Mouse (Mus musculus) urinary bladder, postnatal 36 days (tissue): ENCODE results near the gene Tmsb4x.

Source experiments
- DNase-seq, 2 experiments: peaks; one replicate each; pipeline ENCODE4 v3.0.0; 2022; ENCODE audit warnings: low spot score in 2 of 2, mixed read lengths in 1 of 2

The Tmsb4x gene

DNA sequence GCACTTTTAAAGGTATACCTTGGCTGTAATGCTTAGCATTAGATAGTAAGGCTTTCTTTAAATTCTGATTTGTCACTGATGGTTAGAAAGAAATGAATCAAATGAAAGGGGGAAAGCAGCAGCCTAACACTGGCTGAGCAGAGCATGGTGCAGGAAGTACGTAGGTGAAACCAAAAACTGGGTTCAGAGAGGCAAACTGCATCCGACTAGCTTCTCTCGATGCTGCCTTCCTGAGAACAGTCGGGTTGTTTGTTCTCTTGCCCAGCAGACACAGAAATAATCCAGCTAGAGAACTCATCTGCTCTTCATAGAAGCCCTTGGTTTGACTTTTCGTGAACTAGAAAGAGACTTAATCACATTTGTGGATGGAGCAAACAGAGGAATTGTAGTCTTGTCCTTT lies 26.7 kb downstream of the Tmsb4x start:
- no peak for DNase-seq

- no peak for DNase-seq
Measured at GRCm38 (mm10) chrX:167179961-167180642, 29.0 kb downstream of the Tmsb4x start.

- DNase-seq, result no peak
Measured at GRCm38 (mm10) chrX:167179549-167179948, 29.6 kb downstream of the Tmsb4x start.

GRCm38 (mm10) chrX:167175319-167175718 lies 33.8 kb downstream of the Tmsb4x start:
- DNase-seq, result no peak

- no peak for DNase-seq
Measured at GRCm38 (mm10) chrX:167174311-167174710, 34.8 kb downstream of the Tmsb4x start.

GRCm38 (mm10) chrX:167172256-167172655 lies 36.9 kb downstream of the Tmsb4x start:
- no peak for DNase-seq

DNA sequence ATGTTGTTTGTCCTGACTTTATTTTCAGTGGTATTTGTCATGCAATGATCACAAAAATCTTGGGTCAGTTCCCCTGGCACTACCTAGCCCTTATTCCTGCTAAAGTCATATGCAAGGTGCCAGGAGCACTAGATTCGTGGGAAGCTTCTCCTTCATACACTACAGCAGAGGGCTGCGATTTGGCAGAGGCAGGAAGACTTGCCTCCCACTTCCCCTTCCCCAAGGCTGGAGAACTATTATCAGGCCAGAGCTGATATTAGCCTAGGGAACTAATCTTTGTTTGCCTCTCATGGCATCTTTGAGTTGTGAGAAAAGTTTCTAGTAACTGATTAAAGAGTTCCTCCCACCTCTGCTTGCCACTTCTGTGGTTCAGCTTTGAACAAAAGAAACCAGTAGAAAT lies 37.8 kb downstream of the Tmsb4x start:
- no peak for DNase-seq

DNA sequence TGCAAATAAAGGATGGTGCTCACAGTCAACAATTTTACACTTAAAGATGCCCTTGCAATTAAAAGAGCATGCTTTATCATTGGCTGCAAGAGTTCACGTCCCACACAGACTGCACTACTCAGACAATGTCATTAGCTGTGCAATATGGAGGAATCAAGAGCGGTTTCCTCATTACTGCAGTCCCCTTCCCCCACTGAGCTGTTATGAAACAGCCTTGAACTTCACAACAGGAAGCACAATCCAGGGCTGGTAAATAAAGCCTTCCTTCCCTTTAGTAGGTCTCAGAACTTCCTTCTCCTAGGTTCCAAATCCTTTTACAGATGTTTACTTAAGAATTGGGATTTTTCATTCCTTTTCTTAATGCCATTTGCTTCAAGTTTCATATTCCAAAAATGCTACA lies 41.8 kb downstream of the Tmsb4x start:
- DNase-seq, result no peak

GRCm38 (mm10) chrX:167166051-167166450 lies 43.1 kb downstream of the Tmsb4x start:
- no peak for DNase-seq

DNA sequence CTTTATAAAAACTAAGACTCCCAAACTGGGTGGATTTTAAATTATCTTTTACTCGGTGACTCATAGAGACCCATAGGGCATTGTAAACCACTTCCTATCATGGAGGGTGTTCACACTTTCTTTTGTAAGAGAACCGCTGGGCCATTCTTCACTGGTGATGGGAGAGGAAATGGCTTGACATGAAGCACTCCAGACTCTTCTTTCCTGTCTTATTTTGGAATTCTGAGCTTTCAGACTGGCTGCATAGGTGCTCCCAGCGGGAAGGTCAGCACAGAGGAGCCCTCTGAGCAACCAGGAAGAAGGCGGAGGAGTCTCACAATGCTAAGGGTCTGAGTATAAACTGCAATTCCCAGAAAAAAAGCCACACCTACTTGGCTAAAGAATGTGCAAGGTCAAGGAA lies 51.4 kb downstream of the Tmsb4x start:
- no peak for DNase-seq
